Mouse (Mus musculus): ENCODE results near the gene Ddx24. TPM values are rescaled to one million over a fixed set of nuclear protein-coding genes. Genes with fewer than 3 reads are reported as not detected.
A peak's percentile ranks its signal among the peaks of the same experiment; 100 is the strongest.

Ddx24 gene
- polyA plus RNA-seq, 1 experiment from 2014 or later = 92.6 TPM

DNA sequence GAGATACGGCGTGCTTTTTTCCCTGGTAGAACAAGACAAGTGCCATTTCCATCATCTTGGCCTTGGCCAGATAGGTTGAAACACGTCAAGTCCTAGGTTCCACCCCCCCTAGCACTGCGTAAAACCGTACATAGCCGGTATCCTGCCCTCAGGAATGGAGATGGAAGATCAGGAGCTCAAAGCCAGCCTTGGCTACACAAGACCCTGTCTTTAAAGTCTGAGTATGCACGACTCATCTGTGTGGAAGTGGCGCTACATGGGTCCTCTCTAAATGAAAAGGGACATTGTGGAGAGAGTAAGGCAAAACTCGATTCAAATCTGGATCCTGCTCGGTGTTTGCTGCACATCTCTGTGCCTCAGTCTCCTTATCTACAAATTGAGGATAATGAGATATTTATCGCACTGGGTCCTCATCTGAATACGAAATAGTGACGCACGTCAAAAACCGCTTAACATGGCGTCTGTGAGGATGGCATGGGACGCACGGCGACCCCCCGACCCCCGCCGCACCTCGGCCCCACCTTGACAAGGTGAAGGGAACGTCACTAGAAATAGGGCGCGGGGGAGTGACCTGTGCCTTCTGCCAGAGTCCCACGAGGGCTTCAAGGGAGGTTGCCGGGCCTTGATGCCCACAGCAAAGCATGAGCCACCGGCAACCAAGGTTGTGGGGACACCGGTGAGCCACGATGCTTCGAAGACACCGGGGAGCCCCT lies 458 bp downstream of the Ddx24 start:
- peak overlapping the region; percentile 96 for H3K4me3 ChIP-seq
- H3K27ac ChIP-seq = peak overlapping the region; percentile 91
- WGBS = 11% methylated on average over 33 of the region's 33 CpGs

DNA sequence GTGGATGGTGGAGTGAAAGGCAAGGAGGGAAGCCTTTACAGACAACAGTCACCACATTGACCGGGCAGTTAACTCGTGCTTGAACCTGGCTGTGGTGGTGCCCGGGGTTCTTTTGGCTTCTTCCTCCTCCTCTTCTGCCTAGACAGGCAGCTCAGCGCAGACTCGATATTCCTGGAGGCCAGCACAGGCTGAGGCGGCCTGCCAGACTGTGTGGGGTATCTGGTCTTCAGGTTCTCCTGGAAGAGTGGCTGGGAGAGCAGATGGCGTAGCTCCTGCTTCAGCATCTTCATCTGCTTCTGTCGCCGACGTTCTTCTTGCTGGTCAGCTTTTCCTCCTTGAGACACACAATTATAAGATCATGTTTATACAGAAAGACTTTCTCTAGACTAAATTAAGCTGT lies 17.5 kb downstream of the Ddx24 start:
- Histone ChIP-seq H3K27ac (no peak overlapping the region), H3K4me1 (replicated peaks) (no peaks in the 10 kb centered on the region), H3K9me3 (no peaks in the 10 kb centered on the region), H3K4me3 (no peak overlapping the region), H3K27me3 (ENCODE audit: insufficient read depth, poor library complexity, severe bottlenecking) (no peaks in the 10 kb centered on the region), H3K36me3 (peaks cover 99% of the 10 kb centered on the region)
- no peak for DNase-seq (ENCODE audit: low spot score)
- 95% methylated on average over 10 of the region's 10 CpGs for WGBS

More for the DNA sequence above, 458 bp downstream of the Ddx24 start:
- no peak for DNase-seq (ENCODE audit: low spot score)
- peaks cover 35% of the 10 kb centered on the region for H3K4me1 ChIP-seq (replicated peaks)
- H3K27me3 ChIP-seq (ENCODE audit: insufficient read depth, poor library complexity, severe bottlenecking) = no peaks in the 10 kb centered on the region
- H3K36me3 ChIP-seq = peaks cover 30% of the 10 kb centered on the region
- H3K9me3 ChIP-seq = no peaks in the 10 kb centered on the region

DNA sequence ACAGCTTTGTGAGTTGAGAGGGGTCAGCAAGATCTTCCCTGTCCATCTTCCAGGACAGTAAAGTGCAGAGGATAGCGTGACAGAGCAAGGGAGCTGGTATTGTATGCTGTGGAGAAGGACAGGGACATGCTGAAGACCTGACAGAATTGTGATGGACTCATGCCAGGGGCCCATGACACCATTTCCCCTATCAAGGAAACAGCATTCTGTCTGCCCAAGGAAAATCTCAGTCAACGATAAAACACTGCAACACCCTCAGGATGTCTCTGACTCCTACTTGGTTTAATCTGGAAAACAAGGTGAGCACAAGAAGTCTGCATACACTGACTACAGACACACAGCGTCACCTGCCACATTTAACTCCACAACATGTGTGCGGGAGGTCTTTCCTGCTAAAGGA lies 17.9 kb downstream of the Ddx24 start, which contains the start of gene 9330161L09Rik:
Gene 9330161L09Rik, minus strand, starts transcription at position 101 of the 400 bp plus-strand sequence.
- H3K4me3 ChIP-seq = no peak within 1 kb of the TSS
- no peaks in the 10 kb centered on the region for H3K27me3 ChIP-seq (ENCODE audit: insufficient read depth, poor library complexity, severe bottlenecking)
- H3K27ac ChIP-seq = no peak within 1 kb of the TSS
- peaks cover 99% of the 10 kb centered on the region for H3K36me3 ChIP-seq
- no peak for DNase-seq (ENCODE audit: low spot score)
- 92% methylated on average over 4 of the region's 4 CpGs for WGBS
- H3K9me3 ChIP-seq = no peaks in the 10 kb centered on the region
- H3K4me1 ChIP-seq (replicated peaks) = no peaks in the 10 kb centered on the region

DNA sequence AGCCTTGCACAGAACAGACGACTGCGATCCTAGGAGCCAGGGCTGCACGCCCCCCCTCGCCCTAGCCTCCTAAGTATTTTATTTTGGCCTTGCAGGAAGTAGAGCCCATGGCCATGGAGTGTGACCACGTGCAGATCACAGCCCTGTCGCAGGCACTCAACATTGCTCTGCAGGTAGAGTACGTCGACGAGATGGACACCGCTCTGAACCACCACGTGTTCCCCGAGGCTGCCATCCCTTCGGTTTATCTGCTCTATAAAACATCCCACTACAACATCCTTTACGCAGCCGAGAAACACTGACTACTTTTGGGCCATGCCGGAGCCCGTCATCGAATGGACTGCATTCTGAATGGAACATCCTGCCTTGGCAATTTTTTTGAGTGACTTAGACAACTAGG lies 21.5 kb downstream of the Ddx24 start:
- 88% methylated on average over 18 of the region's 18 CpGs for WGBS
- DNase-seq (ENCODE audit: low spot score) = no peak
- Histone ChIP-seq H3K27me3 (ENCODE audit: insufficient read depth, poor library complexity, severe bottlenecking) (no peaks in the 10 kb centered on the region), H3K9me3 (no peaks in the 10 kb centered on the region), H3K36me3 (peaks cover 72% of the 10 kb centered on the region), H3K4me3 (no peak overlapping the region), H3K4me1 (replicated peaks) (no peaks in the 10 kb centered on the region), H3K27ac (no peak overlapping the region)

DNA sequence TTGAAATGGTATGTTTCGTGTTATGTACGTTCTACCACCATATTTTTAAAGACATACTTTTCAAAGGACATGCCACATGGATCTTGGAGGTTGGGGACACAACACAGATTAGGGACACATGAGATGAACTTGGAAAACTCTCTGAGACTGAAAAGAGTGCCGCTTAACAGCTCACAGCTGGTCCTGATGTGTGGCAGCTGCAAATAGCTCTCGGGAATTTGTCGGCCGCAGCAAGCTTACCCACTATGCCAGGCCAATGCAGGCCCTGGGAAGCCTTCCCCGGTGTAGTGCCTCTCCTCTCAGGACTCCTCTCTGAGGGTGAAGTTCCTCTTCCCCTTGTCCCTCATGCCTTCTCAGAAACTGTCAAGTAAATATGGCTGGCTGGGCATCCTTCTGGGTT lies 28.9 kb downstream of the Ddx24 start:
- Histone ChIP-seq H3K27me3 (ENCODE audit: insufficient read depth, poor library complexity, severe bottlenecking) (no peaks in the 10 kb centered on the region), H3K4me3 (no peak overlapping the region), H3K36me3 (0 out of 2 replicates have a peak, but pooled peaks cover 4% of the 10 kb centered on the region), H3K9me3 (no peaks in the 10 kb centered on the region), H3K4me1 (replicated peaks) (peaks cover 17% of the 10 kb centered on the region), H3K27ac (no peak overlapping the region)
- 85% methylated on average over 7 of the region's 7 CpGs for WGBS
- DNase-seq (ENCODE audit: low spot score) = no peak

DNA sequence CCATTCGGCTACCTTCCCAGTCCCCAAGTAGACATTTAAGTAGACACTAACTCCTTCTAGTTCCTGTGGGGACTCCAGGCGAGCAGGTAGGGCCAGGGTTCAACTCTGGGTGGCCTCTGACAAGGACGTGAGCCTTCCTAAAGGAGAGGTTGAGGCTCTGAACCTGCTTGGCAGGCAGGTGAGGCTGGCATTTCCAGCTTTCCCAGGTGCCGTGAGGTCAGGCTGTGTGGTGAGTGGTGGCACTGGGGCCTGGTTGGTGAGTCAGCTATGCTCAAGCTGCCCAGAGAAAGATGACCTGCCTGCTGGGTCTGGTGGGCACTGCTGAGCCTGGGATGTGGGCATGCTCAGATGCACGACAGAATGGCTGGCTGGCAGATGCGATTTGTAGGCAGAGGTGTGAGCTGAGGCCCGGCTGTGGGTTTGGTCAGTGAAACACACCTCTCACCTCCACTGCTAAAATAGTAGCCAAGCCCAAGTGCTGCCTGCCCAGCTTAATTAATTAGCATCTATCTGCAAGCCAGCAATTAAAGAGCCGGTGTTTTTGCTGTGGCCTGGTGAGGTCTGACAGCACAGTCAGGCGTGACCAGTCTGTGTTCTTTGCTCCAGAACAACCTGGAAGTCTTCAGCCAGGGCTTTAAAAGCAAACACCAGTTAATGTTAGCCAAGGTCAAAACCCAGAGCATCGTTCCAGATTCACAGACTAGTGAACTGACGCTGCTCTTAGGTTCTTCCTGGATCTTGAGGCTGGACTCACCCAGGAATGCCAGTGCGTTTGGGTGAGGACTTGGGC lies 29.9 kb downstream of the Ddx24 start:
- H3K27me3 ChIP-seq (ENCODE audit: insufficient read depth, poor library complexity, severe bottlenecking) = no peaks in the 10 kb centered on the region
- H3K4me3 ChIP-seq = no peak overlapping the region
- WGBS = 83% methylated on average over 12 of the region's 12 CpGs
- H3K9me3 ChIP-seq = no peaks in the 10 kb centered on the region
- H3K36me3 ChIP-seq = no peaks in the 10 kb centered on the region
- no peak overlapping the region for H3K27ac ChIP-seq
- DNase-seq (ENCODE audit: low spot score) = no peak
- H3K4me1 ChIP-seq (replicated peaks) = peaks cover 23% of the 10 kb centered on the region

DNA sequence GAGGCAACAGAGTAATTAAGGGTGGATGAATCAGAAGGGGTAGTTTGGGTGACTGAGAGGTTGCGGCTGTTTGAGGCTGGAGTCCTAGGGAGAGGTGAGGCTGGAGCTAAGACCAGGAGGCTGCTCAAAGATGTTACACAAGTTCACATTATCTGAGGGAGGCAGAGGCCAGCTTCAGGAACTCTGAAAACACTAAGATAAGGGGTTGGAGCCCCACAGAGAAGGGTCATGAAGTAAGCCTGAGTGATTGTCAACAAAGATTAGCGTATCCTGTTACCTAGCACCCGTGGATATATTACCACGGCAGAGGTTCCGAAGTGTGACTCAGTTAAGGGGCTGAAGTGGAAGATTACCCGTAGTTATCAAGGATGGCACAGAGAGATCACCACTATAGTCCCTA lies 32.1 kb downstream of the Ddx24 start:
- H3K4me3 ChIP-seq = no peak overlapping the region
- no peak overlapping the region for H3K27ac ChIP-seq
- peaks cover 36% of the 10 kb centered on the region for H3K4me1 ChIP-seq (replicated peaks)
- DNase-seq (ENCODE audit: low spot score) = no peak
- no peaks in the 10 kb centered on the region for H3K9me3 ChIP-seq
- no peaks in the 10 kb centered on the region for H3K36me3 ChIP-seq
- H3K27me3 ChIP-seq (ENCODE audit: insufficient read depth, poor library complexity, severe bottlenecking) = no peaks in the 10 kb centered on the region
- WGBS = 58% methylated on average over 6 of the region's 6 CpGs

DNA sequence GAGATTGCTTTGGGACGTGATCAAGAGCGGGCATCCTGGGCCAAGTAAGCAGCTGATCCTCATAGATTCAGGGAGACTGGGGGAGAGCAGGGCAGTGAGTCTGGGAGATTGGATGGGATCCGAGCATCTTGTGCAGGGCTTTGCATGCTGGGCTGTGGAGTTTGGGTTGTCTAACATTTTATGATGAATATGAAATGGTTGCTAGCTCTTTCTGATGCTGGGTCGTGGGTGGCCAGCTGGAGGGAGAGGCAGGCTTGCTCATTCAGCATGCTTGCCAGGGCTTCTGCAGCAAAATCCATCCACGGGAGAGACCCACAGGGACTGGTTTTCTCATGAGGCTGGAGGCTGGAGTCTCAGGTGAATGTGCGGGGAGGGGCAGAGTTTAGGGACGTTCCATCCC lies 34.5 kb downstream of the Ddx24 start:
- H3K4me3 ChIP-seq = no peak overlapping the region
- whole genome bisulfite sequencing = 86% methylated on average over 7 of the region's 7 CpGs
- DNase-seq (ENCODE audit: low spot score) = no peak
- H3K9me3 ChIP-seq = no peaks in the 10 kb centered on the region
- peaks cover 34% of the 10 kb centered on the region for H3K4me1 ChIP-seq (replicated peaks)
- no peaks in the 10 kb centered on the region for H3K36me3 ChIP-seq
- no peak overlapping the region for H3K27ac ChIP-seq
- H3K27me3 ChIP-seq (ENCODE audit: insufficient read depth, poor library complexity, severe bottlenecking) = no peaks in the 10 kb centered on the region

DNA sequence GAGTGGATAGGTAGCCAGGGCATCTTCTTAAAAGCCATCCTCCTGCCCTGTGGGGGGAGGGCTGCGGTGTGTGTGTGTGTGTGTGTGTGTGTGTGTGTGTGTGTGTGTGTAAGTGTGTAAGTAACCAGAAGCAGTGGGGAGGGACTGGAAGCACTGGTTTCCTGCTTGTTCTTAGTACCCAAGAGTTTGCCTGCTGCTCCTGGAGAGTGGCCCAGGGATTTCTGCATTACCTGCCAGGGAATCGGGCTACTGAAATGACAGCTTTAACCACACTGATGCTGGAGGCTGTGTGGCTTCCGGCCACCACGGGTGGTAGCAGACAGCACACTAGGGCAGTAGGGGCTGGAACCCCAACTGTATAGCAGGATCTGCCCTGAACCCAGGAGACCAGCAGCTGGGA lies 35.6 kb downstream of the Ddx24 start:
- 78% methylated on average over 4 of the region's 4 CpGs for WGBS
- DNase-seq (ENCODE audit: low spot score) = no peak
- H3K4me3 ChIP-seq = no peak overlapping the region

DNA sequence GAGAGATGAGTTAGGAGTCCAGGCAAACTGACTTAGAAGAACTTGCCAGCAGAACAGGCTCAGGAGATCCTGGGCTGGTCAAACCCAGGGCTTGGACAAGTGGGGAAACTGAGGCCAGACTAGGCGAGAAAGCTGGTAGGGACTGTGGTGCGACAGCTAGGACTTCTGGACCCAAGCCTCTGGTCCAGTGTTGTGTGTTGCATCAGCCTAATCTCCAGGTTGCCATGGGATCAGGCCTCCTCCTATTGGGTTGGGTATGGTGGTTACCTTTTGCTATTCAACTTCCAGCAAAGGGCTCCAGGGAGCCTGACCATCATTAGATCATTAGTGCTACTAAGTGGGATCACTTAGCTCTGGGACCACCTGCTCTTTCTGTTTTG lies 36.3 kb downstream of the Ddx24 start:
- no peaks in the 10 kb centered on the region for H3K9me3 ChIP-seq
- H3K27ac ChIP-seq = peak overlapping the region; percentile 96
- peaks cover 34% of the 10 kb centered on the region for H3K4me1 ChIP-seq (replicated peaks)
- peak overlapping the region; percentile 87 for H3K4me3 ChIP-seq
- 63% methylated on average over 2 of the region's 2 CpGs for WGBS
- no peaks in the 10 kb centered on the region for H3K36me3 ChIP-seq
- no peak for DNase-seq (ENCODE audit: low spot score)
- no peaks in the 10 kb centered on the region for H3K27me3 ChIP-seq (ENCODE audit: insufficient read depth, poor library complexity, severe bottlenecking)

More for the DNA sequence above, 35.6 kb downstream of the Ddx24 start:
- peaks cover 34% of the 10 kb centered on the region for H3K4me1 ChIP-seq (replicated peaks)
- no peak overlapping the region for H3K27ac ChIP-seq
- H3K9me3 ChIP-seq = no peaks in the 10 kb centered on the region
- H3K36me3 ChIP-seq = no peaks in the 10 kb centered on the region
- H3K27me3 ChIP-seq (ENCODE audit: insufficient read depth, poor library complexity, severe bottlenecking) = no peaks in the 10 kb centered on the region

DNA sequence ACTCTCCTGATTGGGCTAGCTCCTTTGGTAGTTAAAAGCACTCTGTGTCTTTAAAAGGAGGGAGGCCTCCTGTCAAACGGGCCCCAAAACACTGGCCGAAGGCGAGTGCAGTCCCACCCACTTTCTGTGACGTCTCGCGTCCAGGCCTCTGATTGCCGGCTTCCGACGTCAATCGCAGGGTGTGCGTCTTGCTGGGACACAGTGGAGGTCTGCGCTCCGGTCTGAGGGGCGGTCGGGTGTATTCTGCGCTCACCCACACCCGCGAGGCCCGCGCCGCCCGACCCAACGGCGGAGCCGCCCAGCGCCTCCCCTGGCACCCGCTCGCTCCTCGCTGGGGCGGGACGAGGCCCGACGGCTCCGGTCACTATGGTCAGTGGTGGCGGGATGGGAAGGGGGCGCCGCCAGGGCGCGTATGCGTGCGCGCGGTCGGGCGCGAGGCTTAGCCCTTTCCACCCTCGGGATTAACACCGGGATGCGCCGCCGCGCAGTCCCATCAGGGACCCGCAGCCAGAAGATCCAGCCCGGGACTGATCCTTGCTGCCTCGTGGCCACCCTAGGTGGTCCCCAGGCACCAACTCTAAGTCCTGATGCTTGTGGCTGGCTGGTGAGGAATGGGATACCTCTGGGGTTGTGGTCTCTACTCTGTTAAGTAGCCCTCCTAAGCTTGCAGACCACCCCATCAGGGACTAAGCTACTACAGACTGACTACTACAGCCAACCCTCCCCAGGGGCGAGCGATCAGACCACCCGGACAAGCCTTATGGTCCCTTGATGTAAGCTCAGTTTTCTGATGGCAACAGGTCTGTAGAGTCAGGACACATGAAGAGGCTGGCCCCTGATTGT lies 36.9 kb downstream of the Ddx24 start, which contains the start of gene Otub2:
Gene Otub2, plus strand, starts transcription at position 178 of the 843 bp plus-strand sequence.
- peak within 1 kb of the TSS; percentile 96 for H3K27ac ChIP-seq
- H3K9me3 ChIP-seq = no peaks in the 10 kb centered on the region
- WGBS = 1% methylated on average over 58 of the region's 58 CpGs
- no peaks in the 10 kb centered on the region for H3K36me3 ChIP-seq
- DNase-seq (ENCODE audit: low spot score) = peak; percentile 97
- H3K27me3 ChIP-seq (ENCODE audit: insufficient read depth, poor library complexity, severe bottlenecking) = no peaks in the 10 kb centered on the region
- peaks cover 30% of the 10 kb centered on the region for H3K4me1 ChIP-seq (replicated peaks)
- H3K4me3 ChIP-seq = peak within 1 kb of the TSS; percentile 87

DNA sequence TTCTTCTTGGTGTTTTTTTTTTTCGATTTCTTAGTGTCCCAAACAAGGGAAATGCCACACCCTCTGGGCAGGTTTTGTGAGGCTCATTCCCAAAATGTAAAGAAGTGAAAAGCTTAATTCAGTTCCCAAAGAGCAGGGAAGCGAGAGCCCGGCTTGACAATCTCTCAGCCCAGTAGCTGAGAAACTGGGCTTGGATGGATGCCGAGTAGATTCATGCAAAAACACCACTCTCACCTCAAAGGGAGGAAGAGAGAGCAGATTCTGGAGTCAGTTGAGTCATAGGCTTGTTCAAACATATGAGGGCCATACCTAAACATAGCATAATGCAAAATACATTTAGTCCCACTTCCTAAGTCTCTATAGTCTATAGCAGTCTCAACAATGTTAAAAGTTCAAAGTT lies 45.4 kb downstream of the Ddx24 start:
- 75% methylated on average over 4 of the region's 4 CpGs for WGBS
- no peaks in the 10 kb centered on the region for H3K9me3 ChIP-seq

More for the DNA sequence above, 45.4 kb downstream of the Ddx24 start:
- Histone ChIP-seq H3K4me1 (replicated peaks) (0 out of 2 replicates have a peak, but pooled peaks cover 3% of the 10 kb centered on the region), H3K27ac (no peak overlapping the region), H3K4me3 (no peak overlapping the region), H3K36me3 (no peaks in the 10 kb centered on the region), H3K27me3 (ENCODE audit: insufficient read depth, poor library complexity, severe bottlenecking) (no peaks in the 10 kb centered on the region)
- no peak for DNase-seq (ENCODE audit: low spot score)

Measured in hindbrain, embryonic 10.5 days (tissue).